Mouse (Mus musculus): ENCODE data around the gene Tdrd6.

DNA sequence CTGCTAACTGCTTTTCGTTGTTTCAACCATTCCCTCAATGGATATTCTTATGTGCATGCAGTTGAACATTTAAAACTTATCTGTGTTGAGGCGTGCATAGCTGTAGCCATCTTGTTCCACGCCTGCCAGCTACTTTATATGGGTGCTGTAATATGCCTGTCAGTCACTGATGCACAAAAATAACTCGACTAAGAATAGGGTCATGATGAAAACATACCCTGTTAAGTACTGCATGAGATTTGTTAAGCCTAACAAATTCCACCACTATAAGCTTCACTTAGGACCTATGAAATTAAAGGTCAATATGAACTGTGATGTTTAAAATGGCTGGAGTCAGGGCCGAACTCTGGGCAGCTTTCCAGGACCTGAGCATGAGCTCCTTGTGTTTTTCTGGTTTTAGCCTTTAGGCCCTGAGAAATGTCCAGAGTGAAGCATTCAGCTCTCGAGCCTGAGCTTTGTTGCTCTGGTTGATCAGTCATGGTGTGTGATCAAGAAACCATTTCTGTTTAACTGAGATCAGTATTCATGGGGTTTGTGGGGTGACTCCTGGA lies 39.1 kb upstream of the Tdrd6 start:
- TF ChIP-seq CTCF (IDR thresholded peaks at IDR 0.05; ENCODE audit: control insufficient read depth, insufficient read depth, insufficient replicate concordance, low read depth, low read length), result no peak
- no peak for TF ChIP-seq POLR2A (IDR thresholded peaks at IDR 0.05; ENCODE audit: control insufficient read depth, low read depth, low read length)

All from testis, adult 2 months (tissue).